1 mouse cellular context compared by ENCODE assay signal in genomic region chr4:138335648-138336047, GRCm38 (mm10).
TF ChIP-seq lines count a peak whose summit lies in the region.

No protein-coding gene starts in this region.

TF ChIP-seq in MEL, 35 proteins besides CTCF, POLR2A, EP300 and RAD21 (continued from another document):
- no peak for TF ChIP-seq RCOR1 (IDR thresholded peaks at IDR 0.05; ENCODE audit: low read depth, low read length)
- no peak for TF ChIP-seq GATA1 (IDR thresholded peaks at IDR 0.05; ENCODE audit: low read depth, low read length)
- no peak for TF ChIP-seq TBP (IDR thresholded peaks at IDR 0.05; ENCODE audit: low read depth, low read length)
- no peak for TF ChIP-seq JUND (IDR thresholded peaks at IDR 0.05; ENCODE audit: low read depth, low read length)
- TF ChIP-seq ZMIZ1 (IDR thresholded peaks at IDR 0.05; ENCODE audit: low read depth, low read length), result no peak
- no peak for TF ChIP-seq CHD2 (IDR thresholded peaks at IDR 0.05; ENCODE audit: low read length)
- TF ChIP-seq ZNF384 (IDR thresholded peaks at IDR 0.05; ENCODE audit: low read depth, low read length), result no peak
- no peak for TF ChIP-seq MEF2A (IDR thresholded peaks at IDR 0.05; ENCODE audit: extremely low read depth, insufficient replicate concordance, low read depth, low read length, poor library complexity, severe bottlenecking)
- TF ChIP-seq USF1 (IDR thresholded peaks at IDR 0.05; ENCODE audit: low read depth, low read length), result no peak
- no peak for TF ChIP-seq MAZ (IDR thresholded peaks at IDR 0.05; ENCODE audit: low read depth, low read length)
- no peak for TF ChIP-seq BHLHE40 (IDR thresholded peaks at IDR 0.05; ENCODE audit: borderline replicate concordance, low read depth, low read length)
- TF ChIP-seq USF2 (IDR thresholded peaks at IDR 0.05; ENCODE audit: borderline replicate concordance in 1 of 2, insufficient read depth in 1 of 2, low read depth in 1 of 2, low read length in 2 of 2), result no peak
- no peak for TF ChIP-seq GABPA (IDR thresholded peaks at IDR 0.05; ENCODE audit: low read depth, low read length)
- TF ChIP-seq ELF1 (IDR thresholded peaks at IDR 0.05; ENCODE audit: low read depth, low read length), result no peak
